Mouse (Mus musculus): Measurements from ENCODE around the gene Slfn14.

DNA sequence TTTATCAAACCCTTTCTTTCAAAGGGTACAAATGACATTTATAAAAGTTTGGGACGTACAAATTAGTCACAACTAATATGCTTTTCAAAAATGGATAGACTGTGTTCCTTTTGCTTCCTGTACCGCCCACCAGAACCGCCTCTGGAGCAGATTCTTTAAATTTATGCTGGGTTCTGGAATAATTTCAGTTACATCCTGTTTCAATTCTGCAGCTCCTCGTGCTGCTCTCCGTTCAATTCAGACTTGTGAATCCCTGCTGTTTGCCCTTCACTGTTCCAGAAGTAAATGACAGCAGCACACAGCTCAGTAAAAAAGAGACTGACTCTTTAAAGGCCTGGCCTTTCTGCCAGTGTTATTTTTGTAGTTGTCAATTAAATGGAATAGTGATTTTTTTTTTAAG, 25.9 kb upstream of the Slfn14 start:
- TF ChIP-seq CTCF (IDR thresholded peaks at IDR 0.05; ENCODE audit: control insufficient read depth, insufficient read depth, low read length), result no peak
- TF ChIP-seq POLR2A (IDR thresholded peaks at IDR 0.05; ENCODE audit: borderline replicate concordance, control insufficient read depth, low read depth, low read length), result no peak
